Mouse (Mus musculus) lung, embryonic 16.5 days (tissue): ENCODE results near the gene Hdac5. TPM values are rescaled to one million over a fixed set of nuclear protein-coding genes. Genes with fewer than 3 reads are reported as not detected.

Experiments
- ATAC-seq: fragments of 200-750 bp; cut with Nextera tagmentation; 2 replicates; pipeline ENCODE4 v1.8.0; 2017; ENCODE audit warnings: low read depth, mild to moderate bottlenecking, moderate library complexity
- H3K27ac ChIP-seq: fragments of 300-500 bp; sonication (generic); 2 replicates; pipeline ENCODE4 v1.5.1; 2014; ENCODE audit warnings: mild to moderate bottlenecking, control low read depth, low read length
- H3K27me3 ChIP-seq: fragments of 300-500 bp; sonication (generic); 2 replicates; pipeline ENCODE4 v1.6.1; 2014; ENCODE audit warnings: low read depth, low read length, mixed read lengths; ENCODE audit not compliant: control insufficient read depth, insufficient read depth
- H3K36me3 ChIP-seq: fragments of 300-500 bp; sonication (generic); 2 replicates; pipeline ENCODE4 v1.6.1; 2014; ENCODE audit warnings: low read length; ENCODE audit not compliant: control insufficient read depth, insufficient read depth
- H3K4me1 ChIP-seq: fragments of 300-500 bp; sonication (generic); replicated peaks from 2 replicates; pipeline ENCODE4 v1.6.1; 2014; ENCODE audit warnings: low read length, mixed read lengths; ENCODE audit not compliant: control insufficient read depth, insufficient read depth
- H3K4me2 ChIP-seq: fragments of 300-500 bp; sonication (generic); 2 replicates; pipeline ENCODE4 v1.6.1; 2014; ENCODE audit warnings: low read depth, low read length, control low read depth
- H3K4me3 ChIP-seq: fragments of 300-500 bp; sonication (generic); 2 replicates; pipeline ENCODE4 v1.5.1; 2014; ENCODE audit warnings: mild to moderate bottlenecking, low read length, control low read depth
- H3K9ac ChIP-seq: fragments of 300-500 bp; sonication (generic); 2 replicates; pipeline ENCODE4 v1.6.1; 2014; ENCODE audit warnings: low read length, control low read depth
- H3K9me3 ChIP-seq: fragments of 300-500 bp; sonication (generic); 2 replicates; pipeline ENCODE4 v1.6.1; 2016; ENCODE audit warnings: low read length; ENCODE audit not compliant: control insufficient read depth
- WGBS: fragments of 180-500 bp; shearing (Covaris S2); extraction: QIAGEN DNeasy Blood & Tissue Kit; methylation state at CpG from one replicate; pipeline ENCODE4 v1.1.7; 2014; 5-methylcytosine and 5-hydroxymethylcytosine counted together
- polyA plus RNA-seq: library from polyadenylated mRNA; unstranded; fragments of >200 nt; fragmentation: Nextera tagmentation; extraction: Ambion mirVana; gene quantifications from 2 replicates; pipeline ENCODE4 v1.2.1, GENCODE M21; 2015

Gene Hdac5
- polyA plus RNA-seq, result 70.1 and 80.4 TPM in 2 replicates

GRCm38 (mm10) chr11:102230006-102230741, at the start of gene Hdac5:
Gene Hdac5 (minus strand): TSS chr11:102230166.
- H3K36me3 ChIP-seq, result no peaks in the 10 kb centered on the region
- H3K27me3 ChIP-seq, result no peaks in the 10 kb centered on the region
- H3K4me1 ChIP-seq, result peaks cover 38% of the 10 kb centered on the region
- no peaks in the 10 kb centered on the region for H3K9me3 ChIP-seq
- peak within 1 kb of the TSS; percentile 80 for H3K27ac ChIP-seq
- ATAC-seq, result peak; percentile 92
- peak within 1 kb of the TSS; percentile 89 for H3K9ac ChIP-seq
- peak within 1 kb of the TSS; percentile 94 for H3K4me2 ChIP-seq
- WGBS, result under 1% methylated on average over 48 of the region's 49 CpGs
- H3K4me3 ChIP-seq, result peak within 1 kb of the TSS; percentile 89

GRCm38 (mm10) chr11:102279595-102279994, 49.6 kb upstream of the Hdac5 start:
- Histone ChIP-seq H3K4me3 (no peak overlapping the region), H3K4me2 (no peak overlapping the region), H3K27ac (no peak overlapping the region), H3K4me1 (peaks cover 11% of the 10 kb centered on the region; the same call in 1 of the 2 replicates), H3K9ac (no peak overlapping the region), H3K27me3 (no peaks in the 10 kb centered on the region; the same call in 1 of the 2 replicates), H3K36me3 (no peaks in the 10 kb centered on the region), H3K9me3 (no peaks in the 10 kb centered on the region)
- 86% methylated on average over 3 of the region's 3 CpGs for WGBS
- no peak for ATAC-seq

- Histone ChIP-seq H3K27ac (no peak overlapping the region), H3K4me3 (no peak overlapping the region), H3K4me2 (no peak overlapping the region), H3K36me3 (no peaks in the 10 kb centered on the region), H3K9ac (no peak overlapping the region), H3K4me1 (peaks cover 9% of the 10 kb centered on the region; the same call in 1 of the 2 replicates), H3K9me3 (no peaks in the 10 kb centered on the region), H3K27me3 (no peaks in the 10 kb centered on the region; the same call in 1 of the 2 replicates)
- ATAC-seq, result no peak
- WGBS, result 72% methylated on average over 9 of the region's 12 CpGs
These were observed 47.8 kb upstream of the Hdac5 start for GRCm38 (mm10) chr11:102277754-102278153.

DNA sequence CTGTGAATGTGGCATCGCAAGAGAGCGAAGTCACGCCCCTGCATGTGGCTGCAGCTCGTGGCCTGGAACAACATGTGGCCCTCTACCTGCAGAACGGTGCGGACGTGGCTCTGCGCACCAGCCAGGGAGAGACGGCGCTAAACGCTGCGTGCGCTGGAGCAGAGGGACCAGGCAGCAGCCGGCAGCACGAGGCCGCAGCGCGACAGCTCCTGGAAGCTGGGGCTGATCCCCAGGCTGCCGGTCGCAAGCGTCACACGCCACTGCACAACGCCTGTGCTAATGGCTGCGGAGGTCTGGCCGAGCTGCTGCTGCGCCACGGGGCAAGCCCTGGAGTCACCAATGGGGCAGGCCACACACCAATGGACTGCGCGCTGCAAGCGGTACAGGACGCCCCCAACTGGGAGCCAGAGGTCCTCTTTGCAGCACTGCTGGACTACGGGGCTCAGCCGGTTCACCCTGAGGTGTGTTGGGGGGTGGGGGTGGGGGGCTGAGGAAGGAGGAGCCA, 46.5 kb upstream of the Hdac5 start:
- WGBS, result under 1% methylated on average over 33 of the region's 33 CpGs
- Histone ChIP-seq H3K9me3 (no peaks in the 10 kb centered on the region), H3K36me3 (no peaks in the 10 kb centered on the region), H3K9ac (peak overlapping the region; percentile 70), H3K4me1 (peaks cover 9% of the 10 kb centered on the region; the same call in 1 of the 2 replicates), H3K4me2 (peak overlapping the region; percentile 77), H3K27me3 (no peaks in the 10 kb centered on the region; the same call in 1 of the 2 replicates), H3K27ac (no peak overlapping the region), H3K4me3 (peak overlapping the region; percentile 48)
- ATAC-seq, result peak; percentile 78

- WGBS, result 84% methylated on average over 12 of the region's 12 CpGs
- Histone ChIP-seq H3K27me3 (no peaks in the 10 kb centered on the region), H3K27ac (no peak within 1 kb of the TSS), H3K4me1 (0 out of 2 replicates have a peak, but pooled peaks cover 5% of the 10 kb centered on the region), H3K9me3 (no peaks in the 10 kb centered on the region), H3K4me2 (no peak within 1 kb of the TSS), H3K4me3 (no peak within 1 kb of the TSS), H3K9ac (no peak within 1 kb of the TSS), H3K36me3 (0 out of 2 replicates have a peak, but pooled peaks cover 4% of the 10 kb centered on the region)
- no peak for ATAC-seq
These were observed 38.7 kb upstream of the Hdac5 start, which contains the start of gene Asb16 for GRCm38 (mm10) chr11:102268520-102269244. Gene Asb16 (plus strand): TSS chr11:102268743.

DNA sequence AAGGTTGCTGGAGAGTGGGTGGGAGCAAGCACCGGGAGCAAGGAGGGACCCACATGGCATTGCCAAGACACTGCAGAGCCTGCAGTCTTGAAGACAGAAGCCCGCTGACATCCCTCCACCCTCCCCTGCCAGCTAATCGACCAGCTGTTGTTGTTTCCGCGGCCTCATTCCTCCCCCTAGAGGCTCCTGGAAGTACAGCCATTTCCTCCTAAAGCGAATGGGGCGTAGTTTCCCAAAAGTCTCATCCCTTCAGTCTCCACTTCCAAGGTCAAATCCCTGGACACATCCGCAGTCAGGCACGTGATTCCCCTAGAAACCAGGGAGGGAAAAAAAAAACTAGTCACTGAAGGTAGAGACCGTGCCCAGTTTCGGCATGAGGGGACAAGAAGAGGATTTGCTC, 37.5 kb upstream of the Hdac5 start:
- Histone ChIP-seq H3K4me3 (no peak overlapping the region), H3K4me1 (0 out of 2 replicates have a peak, but pooled peaks cover 5% of the 10 kb centered on the region), H3K36me3 (peaks cover 4% of the 10 kb centered on the region; the same call in 1 of the 2 replicates), H3K27me3 (no peaks in the 10 kb centered on the region), H3K9me3 (no peaks in the 10 kb centered on the region), H3K4me2 (no peak overlapping the region), H3K9ac (no peak overlapping the region), H3K27ac (no peak overlapping the region)
- 4% methylated on average over 11 of the region's 11 CpGs for WGBS
- ATAC-seq, result peak; percentile 78

DNA sequence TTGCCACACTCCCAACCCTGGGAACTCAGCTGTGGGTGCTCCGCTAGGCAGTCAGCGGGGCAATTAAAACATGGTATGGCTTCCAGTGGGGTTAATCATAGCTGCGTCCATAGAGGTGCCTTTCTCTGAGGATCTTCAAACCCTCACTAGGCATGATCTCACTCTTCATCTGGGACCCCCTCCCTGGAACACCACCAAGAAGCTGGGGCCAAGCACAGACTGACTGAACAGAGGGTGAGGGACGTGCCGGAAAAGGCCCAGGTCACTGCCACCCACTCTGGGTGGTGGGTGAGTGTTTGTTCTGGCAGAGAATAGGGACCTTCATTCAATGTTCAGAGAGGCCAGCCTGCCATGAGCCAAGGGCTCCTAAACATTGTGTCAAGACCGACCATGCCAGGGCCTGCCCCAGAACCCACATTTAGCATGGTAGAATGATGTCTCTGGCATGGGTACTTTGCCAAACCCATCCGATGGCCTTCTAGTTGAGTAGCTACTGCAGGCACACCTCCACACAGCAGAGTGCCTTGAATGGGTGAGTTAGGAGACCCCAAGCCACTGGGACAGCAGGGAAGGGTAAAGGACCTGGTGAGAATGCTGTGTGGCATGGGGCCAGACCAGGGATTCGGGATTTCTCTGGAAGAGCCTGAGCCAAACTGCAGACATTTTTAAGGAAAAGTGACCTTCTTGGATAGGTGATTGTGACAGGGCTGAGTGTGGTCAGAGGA, 36.8 kb upstream of the Hdac5 start:
- no peak overlapping the region for H3K4me3 ChIP-seq
- WGBS, result 79% methylated on average over 8 of the region's 8 CpGs
- H3K9ac ChIP-seq, result no peak overlapping the region
- H3K36me3 ChIP-seq, result peaks cover 7% of the 10 kb centered on the region; the same call in 1 of the 2 replicates
- 0 out of 2 replicates have a peak, but pooled peaks have one; percentile 4 for ATAC-seq
- no peak overlapping the region for H3K4me2 ChIP-seq
- no peaks in the 10 kb centered on the region for H3K9me3 ChIP-seq
- H3K27ac ChIP-seq, result no peak overlapping the region
- no peaks in the 10 kb centered on the region for H3K27me3 ChIP-seq
- 0 out of 2 replicates have a peak, but pooled peaks cover 5% of the 10 kb centered on the region for H3K4me1 ChIP-seq

GRCm38 (mm10) chr11:102265816-102266215, 35.9 kb upstream of the Hdac5 start:
- Histone ChIP-seq H3K27ac (no peak overlapping the region), H3K4me1 (0 out of 2 replicates have a peak, but pooled peaks cover 5% of the 10 kb centered on the region), H3K27me3 (no peaks in the 10 kb centered on the region), H3K36me3 (peaks cover 7% of the 10 kb centered on the region; the same call in 1 of the 2 replicates), H3K4me3 (no peak overlapping the region), H3K9ac (no peak overlapping the region), H3K4me2 (no peak overlapping the region), H3K9me3 (no peaks in the 10 kb centered on the region)
- 63% methylated on average over 14 of the region's 14 CpGs for WGBS
- ATAC-seq, result no peak
